Mouse (Mus musculus): ENCODE results near the gene Akr1c14.

- TF ChIP-seq CTCF (conservative IDR thresholded peaks at IDR 0.05; ENCODE audit: low read length) (0 out of 2 replicates have a peak, but pooled peaks have one; percentile 17), POU5F1 (IDR thresholded peaks at IDR 0.05; ENCODE audit: borderline replicate concordance, low read length) (no peak)
These were observed 35.0 kb upstream of the Akr1c14 start for GRCm38 (mm10) chr13:4013811-4014210.
